Mouse (Mus musculus) thymus, postnatal 0 days (tissue): Measurements from ENCODE around the gene Casz1. TPM values are rescaled to one million over a fixed set of nuclear protein-coding genes. Genes with fewer than 3 reads are reported as not detected.

ENCODE experiments used
- DNase-seq: peaks from one replicate; pipeline ENCODE4 v3.0.0-alpha.2; 2015; ENCODE audit warnings: low spot score
- polyA plus RNA-seq: library from polyadenylated mRNA; unstranded; fragments of >200 nt; fragmentation: Nextera tagmentation; extraction: Ambion mirVana; gene quantifications from 2 replicates; pipeline ENCODE4 v1.2.1, GENCODE M21; 2015

The Casz1 gene
- 2.5 and 3.0 TPM in 2 replicates for polyA plus RNA-seq

DNA sequence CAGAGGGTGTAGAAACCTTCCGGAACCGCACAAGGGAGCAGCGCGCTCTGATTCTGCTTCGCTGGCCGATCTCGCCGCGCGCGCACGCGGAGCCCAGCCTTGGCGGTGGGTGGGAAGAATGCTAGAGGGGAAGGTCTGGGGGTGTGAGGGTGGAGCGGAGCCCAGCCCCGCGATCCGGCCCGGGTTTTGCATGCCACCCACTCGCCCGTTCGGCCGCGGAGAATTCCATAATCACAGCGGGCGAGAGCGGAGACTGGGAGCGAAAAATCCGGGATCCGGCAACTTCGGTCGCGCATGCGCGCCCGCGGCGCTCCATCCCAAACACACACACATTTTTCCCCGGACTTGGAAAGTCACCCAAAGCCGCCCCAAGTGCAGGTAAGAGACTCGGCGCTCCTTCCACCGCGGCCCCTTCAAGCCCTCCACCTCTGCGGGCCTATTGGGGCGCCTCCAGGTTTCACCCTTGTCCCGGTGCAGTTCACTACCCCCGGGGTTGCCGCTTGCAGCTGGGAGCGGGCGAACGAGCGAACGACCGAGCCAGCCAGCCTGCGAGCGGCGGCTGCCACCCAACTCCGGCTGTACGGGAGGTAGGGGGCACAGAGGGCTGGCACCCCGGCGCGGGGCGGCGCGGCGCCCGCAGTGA lies at the start of gene Casz1:
Gene Casz1, plus strand, starts transcription at position 293 of the 643 bp plus-strand sequence.
- no peak for DNase-seq

DNA sequence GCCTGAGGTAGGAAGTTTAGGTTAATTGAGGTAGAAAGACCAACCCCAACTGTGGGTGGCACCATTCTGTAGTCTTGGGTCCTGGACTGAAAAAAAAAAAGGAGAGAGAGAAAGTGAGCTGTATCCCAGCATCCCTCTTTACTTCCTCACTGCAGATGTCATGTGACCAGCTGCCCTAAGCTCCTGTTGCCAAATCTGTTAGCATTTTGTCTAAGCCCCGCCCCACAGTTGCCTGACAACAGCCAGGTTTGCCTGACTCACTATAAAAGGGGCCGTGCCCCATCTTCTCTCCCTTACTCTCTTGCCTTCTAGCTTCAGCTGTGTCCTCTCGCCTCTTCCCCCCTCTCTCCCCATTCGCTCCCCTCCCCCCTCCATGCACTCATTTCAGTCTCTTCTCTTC lies 45.4 kb upstream of the Casz1 start:
- no peak for DNase-seq

DNA sequence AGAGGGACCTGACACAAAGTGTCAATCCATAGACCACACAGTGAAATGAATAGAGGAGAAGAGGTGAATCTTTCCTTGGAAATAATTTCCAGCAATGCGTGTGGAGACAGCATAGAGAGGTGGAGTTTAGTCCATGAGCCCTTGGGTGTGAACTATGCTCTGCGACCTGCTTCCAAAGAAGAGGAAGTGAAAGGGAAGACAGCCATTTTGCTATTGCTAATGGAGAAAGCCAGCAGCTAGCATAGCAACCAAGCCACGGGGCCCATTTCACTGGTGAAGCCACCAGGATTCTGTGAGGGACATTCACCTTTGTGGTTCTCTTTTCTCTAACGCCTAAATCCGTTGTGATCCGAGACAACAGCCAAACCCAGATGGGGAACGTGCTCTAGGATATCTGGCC lies 44.1 kb upstream of the Casz1 start:
- no peak for DNase-seq

DNA sequence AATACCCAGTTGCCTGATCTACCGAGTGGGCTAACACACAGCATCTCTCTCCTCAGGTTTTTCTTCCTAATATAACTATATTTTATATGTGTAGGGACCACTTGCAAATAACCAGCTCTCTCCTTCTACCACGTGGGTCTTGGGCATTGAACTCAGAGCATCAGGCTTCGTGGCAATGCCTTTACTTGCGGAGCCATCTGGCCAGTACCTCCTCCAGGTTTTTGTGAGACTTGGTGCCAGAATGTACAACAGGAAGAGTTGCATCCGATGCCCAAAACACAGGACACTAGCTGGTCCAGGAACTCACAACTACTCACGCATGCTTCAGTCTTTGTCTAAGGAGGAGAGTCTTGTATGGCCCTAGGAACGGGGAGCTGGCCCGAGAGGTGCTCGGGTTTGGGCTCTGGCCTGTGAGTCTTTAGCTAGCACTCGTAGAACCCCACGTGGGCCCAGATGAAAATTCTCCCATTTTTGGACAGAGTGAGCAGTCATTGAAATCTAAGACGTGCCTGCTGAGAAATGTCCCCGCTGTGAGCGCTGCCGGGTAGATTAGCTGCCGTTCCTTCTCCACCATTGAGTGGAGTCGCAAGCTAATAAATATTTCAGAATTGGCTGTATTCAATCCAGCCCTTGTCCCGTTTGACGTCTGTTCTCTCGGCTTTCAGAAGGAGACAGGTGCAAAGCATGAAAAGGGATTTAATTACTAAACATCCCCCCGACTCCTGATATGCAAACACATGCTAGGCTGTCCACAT lies 38.0 kb upstream of the Casz1 start:
- no peak for DNase-seq

DNA sequence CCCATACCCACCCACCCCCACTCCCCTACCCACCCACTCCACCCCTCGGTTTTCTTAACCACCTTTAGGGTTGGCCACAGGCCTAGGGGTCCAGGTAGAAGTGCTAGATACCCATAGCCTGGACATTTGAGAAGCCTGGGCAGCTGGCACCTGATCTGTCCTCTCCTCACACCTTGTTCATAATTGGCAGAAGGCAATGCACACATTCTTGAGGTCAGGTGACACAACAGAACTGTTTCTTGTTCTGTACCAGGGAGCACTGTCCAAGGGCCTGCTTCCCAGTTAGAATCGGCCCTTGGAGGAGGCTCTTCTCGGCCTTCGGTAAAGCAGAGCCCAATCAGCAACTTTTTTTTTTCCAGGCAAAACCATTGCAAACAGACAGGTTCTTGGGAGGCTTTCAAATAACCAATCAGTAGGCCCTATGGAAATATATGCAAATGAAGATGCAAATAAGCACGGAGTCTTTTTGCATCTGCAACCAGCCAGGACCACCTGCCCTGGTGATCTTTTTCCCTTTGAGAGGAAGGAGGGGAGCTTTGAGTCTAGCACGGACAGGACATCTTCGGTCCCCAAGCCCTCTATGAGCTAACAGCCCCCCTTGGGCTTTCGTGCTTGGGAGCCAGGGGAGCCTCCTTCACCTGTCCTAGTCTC lies 36.4 kb upstream of the Casz1 start:
- DNase-seq: no peak

DNA sequence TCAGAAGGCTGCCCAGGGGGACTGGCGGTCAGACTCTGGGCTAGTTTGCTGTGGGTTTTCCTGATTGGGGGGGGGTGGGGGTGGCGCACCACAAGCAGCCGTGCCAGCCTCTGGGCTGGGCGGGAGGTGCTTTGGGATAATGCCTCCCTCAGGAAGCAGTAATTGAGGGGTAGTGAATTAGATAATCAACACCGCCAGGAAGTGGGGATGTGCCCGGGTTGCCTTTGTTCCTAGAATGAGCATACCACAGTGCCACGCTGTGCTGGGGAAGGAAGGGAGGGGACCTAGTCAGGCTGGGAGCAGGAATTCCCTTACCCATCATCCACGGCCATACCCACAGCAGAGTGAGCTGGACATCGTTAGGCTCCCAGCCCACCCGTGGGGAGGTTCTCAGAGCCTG lies 35.6 kb upstream of the Casz1 start:
- DNase-seq: no peak

DNA sequence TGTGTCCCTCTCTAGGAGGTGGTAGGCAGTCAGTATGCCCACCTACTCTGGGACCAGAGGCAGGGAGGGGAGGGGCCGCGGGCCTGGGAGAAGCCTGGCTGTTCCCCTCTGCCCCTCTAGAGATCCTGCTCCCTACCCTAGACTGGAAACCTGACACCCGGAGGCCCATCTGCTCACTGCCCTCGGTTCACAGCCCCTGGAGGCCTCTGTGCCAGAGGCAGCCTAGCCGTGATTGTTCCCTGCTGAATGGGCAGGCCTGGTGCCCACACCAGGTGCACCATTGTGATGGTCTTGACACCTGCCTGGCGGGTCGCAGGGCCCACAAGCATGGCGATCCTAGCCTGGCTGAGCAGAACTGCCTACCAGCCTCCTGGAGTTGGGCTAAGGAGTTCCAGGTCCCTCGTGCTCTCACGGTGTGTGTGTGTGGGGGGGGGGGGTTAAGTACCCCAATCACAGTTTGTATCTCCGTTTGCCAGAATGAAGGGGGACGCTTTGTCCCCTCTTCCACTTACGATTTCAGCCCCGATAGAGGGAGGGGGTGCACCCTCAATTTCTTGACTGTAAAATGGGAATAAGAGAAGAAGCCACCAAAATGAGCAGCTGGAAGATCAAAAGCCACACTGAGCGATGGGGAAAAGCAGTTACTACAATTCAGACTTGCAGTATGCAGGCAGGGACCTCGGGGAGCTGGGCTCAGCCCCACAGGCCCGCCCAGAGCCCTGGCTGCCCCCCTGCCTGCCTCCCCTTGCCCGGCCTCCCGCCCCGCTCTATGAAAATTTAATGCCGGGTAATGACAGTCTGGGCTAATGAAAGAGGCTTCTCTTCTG lies 33.4 kb upstream of the Casz1 start:
- DNase-seq: no peak

DNA sequence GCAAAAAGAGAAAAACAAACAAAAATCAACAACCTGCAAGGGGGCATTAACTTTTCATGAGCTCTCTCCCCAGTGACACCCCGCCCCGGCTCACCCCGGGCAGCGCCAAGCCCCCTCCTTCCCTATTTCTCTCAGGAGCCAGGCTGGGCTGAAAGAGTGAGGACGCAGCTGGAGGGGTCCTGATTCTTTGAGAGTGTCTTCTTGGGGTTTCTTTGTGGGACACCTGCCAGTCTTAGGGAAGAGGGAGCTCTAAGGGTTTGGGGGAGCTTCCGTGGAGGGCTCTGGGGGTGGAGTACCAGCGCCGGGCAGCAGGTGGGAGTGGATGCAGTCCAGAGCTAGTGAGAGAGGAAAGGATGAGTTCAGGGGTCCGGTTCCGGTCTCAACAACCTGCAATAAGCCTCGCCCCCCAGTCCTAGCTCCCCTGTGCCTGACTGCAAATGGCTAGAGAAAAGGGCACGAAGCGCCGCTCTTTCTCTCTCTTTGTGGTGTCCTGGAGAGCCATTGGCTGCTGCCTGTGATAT lies 32.8 kb upstream of the Casz1 start:
- DNase-seq: no peak

DNA sequence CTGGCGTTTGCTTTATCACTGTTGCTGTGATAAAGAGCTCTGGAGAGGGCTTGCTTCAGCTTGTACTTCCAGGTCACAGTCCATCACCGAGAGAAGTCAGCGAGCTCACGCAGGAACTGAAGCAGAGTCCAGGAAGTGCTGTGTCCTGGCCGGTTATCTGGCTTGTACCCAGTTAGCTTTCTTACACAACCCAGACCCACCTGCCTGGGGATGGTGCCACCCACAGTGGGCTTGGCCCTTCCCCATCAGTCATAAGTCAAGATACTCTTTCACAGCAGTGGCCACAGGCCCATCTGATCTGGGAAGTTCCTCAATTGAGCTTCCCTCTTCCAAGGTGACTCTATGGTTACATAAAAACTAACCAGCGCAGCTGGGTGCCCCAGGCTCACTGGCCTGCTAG lies 31.6 kb upstream of the Casz1 start:
- no peak for DNase-seq

DNA sequence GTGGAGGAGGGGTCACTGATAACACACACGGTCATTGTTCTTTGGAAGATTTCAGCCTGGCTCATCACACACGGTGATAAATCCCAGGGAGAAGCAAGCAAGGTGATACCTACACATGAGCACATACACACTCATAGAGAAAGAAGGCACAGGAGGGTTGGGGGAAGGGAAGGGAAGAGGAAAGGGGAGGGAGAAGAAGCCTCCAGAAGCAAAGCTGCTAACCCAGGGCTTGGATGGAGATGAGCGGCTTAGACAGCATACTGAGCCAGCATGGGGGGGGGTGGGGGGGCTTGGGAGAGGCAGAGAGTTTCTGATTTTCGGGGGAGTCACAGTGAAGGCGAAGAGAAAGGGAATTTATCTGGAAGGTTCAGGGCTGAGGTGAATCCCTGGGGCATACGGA lies 30.2 kb upstream of the Casz1 start:
- DNase-seq: no peak

DNA sequence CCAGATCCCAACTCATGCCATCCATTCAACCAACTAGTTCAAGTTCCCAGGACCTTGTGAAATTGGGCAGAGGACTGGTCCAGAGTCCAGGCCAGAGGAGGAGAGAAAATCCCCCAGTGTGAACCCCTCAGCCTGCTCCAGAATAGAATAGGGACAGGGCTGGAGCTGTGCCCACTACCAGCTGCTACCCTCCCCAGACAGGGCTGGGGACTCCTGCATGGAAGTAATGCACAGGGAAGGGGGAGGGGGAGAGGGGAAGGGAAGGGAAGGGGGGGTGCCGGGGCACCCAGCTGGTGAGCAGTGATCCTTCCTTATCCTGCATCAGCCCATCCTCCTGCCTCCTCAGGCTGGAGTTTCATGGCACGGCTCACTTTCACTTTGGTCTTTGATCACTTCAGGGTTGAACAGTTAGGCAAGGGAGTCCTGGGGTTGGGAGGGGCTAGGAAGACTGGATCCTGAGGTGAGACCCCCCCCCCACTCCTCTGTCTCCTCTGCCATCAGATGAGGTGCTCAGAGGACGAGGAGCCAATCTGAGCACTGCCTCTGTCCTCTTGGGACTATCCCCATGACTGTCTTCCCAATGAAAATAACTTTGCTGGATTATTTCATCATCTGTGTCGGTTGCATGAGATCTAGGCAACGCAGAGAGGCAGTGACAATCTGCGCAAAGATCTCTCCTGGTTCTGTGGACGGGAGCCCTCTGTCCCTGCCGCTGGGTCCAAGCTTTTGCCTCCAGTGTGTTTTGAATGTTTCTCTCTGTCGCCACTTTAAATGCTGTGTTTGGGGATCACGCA lies 28.6 kb upstream of the Casz1 start:
- no peak for DNase-seq

DNA sequence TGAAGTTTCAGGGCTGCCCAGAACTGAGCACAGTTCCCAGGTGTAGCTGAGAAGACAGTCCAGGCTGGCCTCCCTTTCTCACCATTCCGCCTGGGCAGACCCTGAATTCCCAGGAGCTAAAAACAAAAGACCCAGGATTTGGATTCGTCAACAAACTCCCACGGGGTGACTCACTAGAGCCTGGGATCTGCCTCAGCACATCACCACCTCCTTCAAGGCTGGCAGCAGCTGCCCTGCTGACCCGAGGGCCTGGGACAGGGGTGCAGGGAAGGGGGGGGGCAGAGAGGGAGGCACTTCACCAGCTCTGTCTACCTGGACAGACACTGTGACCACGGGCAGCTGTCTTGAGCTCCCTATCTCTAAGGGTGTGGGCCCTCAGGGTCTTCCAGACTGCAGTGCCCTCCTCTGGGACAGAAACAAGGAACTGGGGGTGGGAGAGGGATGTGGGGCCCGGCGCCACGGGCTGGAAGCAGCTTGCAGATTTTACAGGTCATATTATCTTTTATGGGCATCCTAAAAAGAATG lies 24.1 kb upstream of the Casz1 start:
- DNase-seq: no peak

DNA sequence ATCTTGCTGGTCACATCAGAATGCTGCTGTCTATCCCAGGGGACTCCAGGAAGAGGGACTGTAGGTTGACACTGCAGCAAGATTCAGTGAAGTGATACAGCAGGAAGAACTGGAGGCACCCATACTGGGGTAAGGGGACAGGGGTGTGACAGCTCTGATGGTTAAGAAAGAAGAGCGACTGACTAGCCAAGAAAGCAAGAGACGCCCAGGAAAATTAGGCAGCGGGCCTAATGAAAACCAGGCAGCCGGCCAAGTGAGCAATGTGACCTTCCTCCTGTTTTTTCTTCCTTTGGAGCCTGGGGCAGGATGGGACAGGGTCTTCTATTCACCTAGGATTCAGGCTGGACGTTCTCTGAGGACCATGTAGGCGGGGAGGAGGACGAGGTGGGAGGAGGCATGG lies 22.7 kb upstream of the Casz1 start:
- DNase-seq: no peak

DNA sequence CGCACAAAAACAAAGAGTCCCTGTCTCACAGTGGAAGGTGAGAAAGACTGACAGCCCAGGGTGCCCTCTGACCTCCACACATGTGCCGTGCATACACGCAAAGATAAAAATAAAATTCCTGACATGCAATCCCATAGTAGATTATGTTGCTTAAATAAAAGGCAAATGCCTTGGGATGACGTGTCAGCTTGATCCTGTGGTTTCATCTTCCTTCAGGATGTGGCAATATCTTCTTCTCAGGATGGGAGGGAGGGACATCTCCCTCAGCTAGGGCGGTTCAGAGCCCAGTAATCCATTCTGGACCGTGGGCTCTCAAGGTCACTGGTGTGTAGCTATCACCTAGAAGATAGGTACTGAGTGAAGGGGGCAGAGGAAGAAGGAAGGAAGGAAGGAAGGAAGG lies 21.3 kb upstream of the Casz1 start:
- no peak for DNase-seq

DNA sequence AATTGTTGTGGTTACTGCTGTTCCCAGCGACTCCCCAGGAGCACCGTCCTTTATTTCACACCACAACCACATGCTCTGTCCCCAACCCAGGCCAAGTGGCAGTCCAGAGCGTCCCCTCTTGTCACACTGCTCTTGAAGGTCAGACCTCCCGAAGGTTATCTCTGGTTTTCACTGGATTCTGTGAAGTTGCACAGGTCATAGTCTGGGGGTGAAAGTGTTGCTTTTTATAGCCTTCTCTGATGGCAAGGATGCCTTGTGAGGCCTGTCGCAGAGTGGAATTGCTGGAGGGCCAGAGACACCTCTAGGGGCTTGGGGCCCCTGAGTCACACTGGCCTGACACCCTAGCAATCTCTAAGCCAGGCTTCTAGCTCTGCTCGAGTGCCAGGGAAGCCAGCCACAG lies 20.5 kb upstream of the Casz1 start:
- no peak for DNase-seq

DNA sequence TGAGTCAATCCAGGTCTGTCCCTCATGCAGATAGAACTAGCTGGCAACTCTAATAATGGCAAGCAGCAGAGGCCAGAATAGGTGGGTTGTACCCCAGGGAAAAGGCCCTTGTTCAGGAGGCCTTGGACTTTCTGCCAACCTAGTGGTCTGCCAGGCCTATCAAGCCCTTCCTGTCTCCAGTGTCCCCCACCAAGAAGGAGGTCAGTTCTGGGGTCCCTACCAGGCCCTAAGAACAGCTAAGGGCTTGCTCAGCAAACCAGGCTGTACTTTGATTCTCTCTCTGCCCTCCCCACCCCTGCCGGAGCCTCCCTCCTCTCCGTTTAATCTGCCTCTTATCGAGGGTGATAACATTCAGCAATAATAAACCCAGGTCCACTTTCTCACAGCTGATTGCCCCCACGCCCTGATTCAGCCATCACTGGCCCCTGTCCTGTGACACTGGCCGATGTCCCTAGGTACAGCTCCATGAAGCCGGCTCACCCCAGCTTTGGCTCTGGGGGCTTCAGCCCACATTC lies 19.1 kb upstream of the Casz1 start:
- DNase-seq: no peak

DNA sequence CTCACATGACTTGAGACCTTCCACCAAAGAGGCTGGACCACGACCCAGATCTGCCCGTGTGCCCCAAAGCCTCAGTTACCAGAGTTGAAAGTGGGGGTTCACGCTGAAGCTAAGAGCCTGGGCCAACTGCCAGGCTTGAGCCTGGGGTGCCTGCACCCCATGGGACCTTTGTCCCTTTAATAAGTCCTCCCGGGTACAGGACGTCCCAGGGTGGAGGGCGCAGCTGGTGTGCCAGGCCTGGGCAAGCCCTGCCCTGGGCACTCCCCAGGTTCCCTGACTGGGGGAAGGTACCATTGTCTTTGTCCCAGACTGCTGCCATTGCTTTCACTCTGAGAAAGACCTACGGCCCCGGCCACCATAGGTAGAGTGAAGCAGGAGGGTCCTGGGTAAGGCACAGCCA lies 18.2 kb upstream of the Casz1 start:
- no peak for DNase-seq

DNA sequence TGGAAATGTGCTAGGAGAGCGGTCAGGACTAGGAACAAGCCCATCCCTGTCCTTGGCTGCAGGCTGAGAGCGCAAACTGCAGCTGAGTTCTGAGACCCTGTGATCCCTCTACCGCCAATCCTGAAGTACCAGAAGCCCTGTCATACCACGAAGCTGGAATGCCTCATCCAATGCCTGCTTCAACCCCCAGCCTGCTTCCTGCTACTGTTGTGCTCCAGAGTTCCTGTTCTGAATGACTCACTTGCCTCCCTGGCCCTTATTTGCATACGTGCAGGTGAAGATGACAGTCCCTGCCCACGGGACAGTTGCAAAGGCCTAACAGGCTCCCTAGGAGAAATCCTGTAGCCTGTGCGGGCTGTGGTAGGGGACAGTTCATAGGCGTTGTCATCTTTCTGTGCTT lies 13.3 kb upstream of the Casz1 start:
- DNase-seq: no peak

DNA sequence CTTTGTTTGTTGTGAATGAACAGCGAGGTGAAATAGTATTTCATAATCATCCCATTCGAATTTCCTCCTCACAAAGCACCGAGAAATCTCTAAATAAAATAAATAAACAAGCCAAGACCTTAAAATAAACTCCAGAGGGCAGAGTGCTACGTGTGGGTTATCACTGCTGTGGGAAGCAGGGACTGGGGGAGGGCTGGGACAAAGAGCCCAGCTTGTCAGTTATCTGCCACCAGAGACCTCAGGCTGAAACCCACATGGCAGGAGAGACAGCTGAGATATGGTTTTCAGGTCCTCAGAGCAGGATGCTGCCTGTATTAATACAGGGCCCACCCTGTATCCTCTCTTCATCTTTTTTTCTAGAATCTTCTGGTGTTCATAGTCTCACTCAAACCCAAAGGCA lies 9.2 kb upstream of the Casz1 start:
- no peak for DNase-seq
